Mouse (Mus musculus) yolk sac, embryonic 10.5 days (tissue): Measurements from ENCODE around the gene Pitpnc1.
A peak's percentile ranks its signal among the peaks of the same experiment; 100 is the strongest.

ENCODE experiments used
- DNase-seq: peaks from one replicate; pipeline ENCODE4 v3.0.0-alpha.2; 2017; ENCODE audit warnings: low spot score

The Pitpnc1 gene

GRCm38 (mm10) chr11:107327326-107327725, 143.2 kb downstream of the Pitpnc1 start:
- no peak for DNase-seq

GRCm38 (mm10) chr11:107325739-107326725, 144.5 kb downstream of the Pitpnc1 start:
- no peak for DNase-seq

GRCm38 (mm10) chr11:107325226-107325625, 145.3 kb downstream of the Pitpnc1 start:
- DNase-seq = no peak

- no peak for DNase-seq
Observed at GRCm38 (mm10) chr11:107323173-107323572, 147.3 kb downstream of the Pitpnc1 start.

GRCm38 (mm10) chr11:107322226-107322625, 148.3 kb downstream of the Pitpnc1 start:
- DNase-seq = no peak

GRCm38 (mm10) chr11:107321819-107322218, 148.7 kb downstream of the Pitpnc1 start:
- no peak for DNase-seq

GRCm38 (mm10) chr11:107319861-107320260, 150.6 kb downstream of the Pitpnc1 start:
- DNase-seq = peak; percentile 20

- peak; percentile 39 for DNase-seq
Observed at GRCm38 (mm10) chr11:107317653-107318281, 152.7 kb downstream of the Pitpnc1 start.

GRCm38 (mm10) chr11:107315475-107315874, 155.0 kb downstream of the Pitpnc1 start:
- DNase-seq = no peak

- no peak for DNase-seq
Observed at GRCm38 (mm10) chr11:107310338-107311121, 160.0 kb downstream of the Pitpnc1 start.

GRCm38 (mm10) chr11:107306170-107306569, 164.3 kb downstream of the Pitpnc1 start:
- no peak for DNase-seq

- no peak for DNase-seq
Observed at GRCm38 (mm10) chr11:107302141-107302540, 168.4 kb downstream of the Pitpnc1 start.

GRCm38 (mm10) chr11:107300235-107300634, 170.3 kb downstream of the Pitpnc1 start:
- no peak for DNase-seq

- DNase-seq = no peak
Observed at GRCm38 (mm10) chr11:107299511-107300120, 170.9 kb downstream of the Pitpnc1 start.

GRCm38 (mm10) chr11:107296176-107296575, 174.3 kb downstream of the Pitpnc1 start:
- no peak for DNase-seq

- DNase-seq = no peak
Observed at GRCm38 (mm10) chr11:107292036-107292435, 178.5 kb downstream of the Pitpnc1 start.

GRCm38 (mm10) chr11:107288186-107288563, 182.3 kb downstream of the Pitpnc1 start:
- DNase-seq = no peak

- no peak for DNase-seq
Observed at GRCm38 (mm10) chr11:107287215-107288185, 183.0 kb downstream of the Pitpnc1 start.

- no peak for DNase-seq
Observed at GRCm38 (mm10) chr11:107285731-107286130, 184.8 kb downstream of the Pitpnc1 start.

GRCm38 (mm10) chr11:107283632-107284031, 186.9 kb downstream of the Pitpnc1 start:
- DNase-seq = no peak

GRCm38 (mm10) chr11:107282481-107282880, 188.0 kb downstream of the Pitpnc1 start:
- no peak for DNase-seq
